Mouse (Mus musculus): ENCODE results near the gene Itfg1. TPM values are rescaled to one million over a fixed set of nuclear protein-coding genes. Genes with fewer than 3 reads are reported as not detected.
"Not testable (repeated sequence)": the region's sequence is repeated elsewhere in the genome, so short reads cannot be mapped to it uniquely, and the experiment has no call there.

Gene Itfg1
- polyA plus RNA-seq, 1 experiment from 2014 or later: 71.0 TPM

DNA sequence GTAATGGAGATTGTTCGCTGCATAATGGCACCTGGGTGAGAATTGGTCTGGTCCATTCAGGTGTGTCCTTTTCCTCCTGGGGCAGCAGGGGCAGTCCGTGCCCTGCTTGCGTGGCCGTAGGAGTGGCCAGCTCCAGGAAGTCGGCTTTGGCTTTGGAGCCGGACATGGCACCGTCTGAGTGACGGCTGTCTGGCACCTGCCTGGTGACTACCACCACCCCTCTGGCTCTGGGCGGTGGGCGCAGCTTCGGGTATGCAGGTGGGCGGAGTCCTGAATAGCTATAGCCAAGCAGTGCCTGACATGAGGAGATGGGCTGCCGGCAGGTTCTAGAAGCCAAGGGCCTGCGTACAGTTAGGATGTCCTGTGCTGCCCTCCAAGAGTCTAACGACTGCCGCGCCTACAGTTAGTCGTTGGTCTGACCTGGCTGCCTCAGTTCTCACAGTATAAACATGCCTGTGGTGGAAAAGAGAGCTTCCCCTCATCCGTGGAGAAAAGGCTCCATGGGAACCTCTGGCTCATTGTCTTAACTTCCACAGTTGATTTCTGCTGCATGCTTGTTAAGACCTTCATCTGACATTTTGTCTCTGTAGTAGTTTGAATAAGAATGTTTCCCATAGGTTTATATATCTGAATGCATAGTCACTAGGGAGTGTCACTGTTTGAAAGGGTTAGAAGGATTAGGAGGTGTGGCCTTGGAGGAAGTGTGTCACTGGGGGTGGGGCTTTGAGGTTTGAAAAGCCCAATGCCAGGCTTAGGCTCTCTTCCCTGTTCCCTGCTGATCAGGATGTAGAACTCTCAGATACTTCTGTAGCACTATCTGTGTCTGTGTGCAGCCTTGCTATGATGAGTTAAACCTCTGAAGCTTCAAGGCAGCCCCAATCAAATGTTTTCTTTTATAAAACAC is 13.8 kb upstream of the Itfg1 start:
- 87% methylated on average over 19 of the region's 19 CpGs for whole genome bisulfite sequencing
- ATAC-seq (ENCODE audit: insufficient read depth, low FRiP score): peak; percentile 37; the same call in 1 of the 2 replicates
- no peak overlapping the region for H3K27ac ChIP-seq (ENCODE audit: low read length)

GRCm38 (mm10) chr8:85845887-85846286 is 5.2 kb upstream of the Itfg1 start:
- Histone ChIP-seq H3K9ac (ENCODE audit: low read length) (no peak overlapping the region), H3K27me3 (ENCODE audit: control insufficient read depth, insufficient read depth, low read length) (no peaks in the 10 kb centered on the region), H3K4me2 (ENCODE audit: low read depth, low read length) (no peak overlapping the region), H3K4me3 (replicated peaks; ENCODE audit: low read length) (no peak overlapping the region), H3K4me1 (ENCODE audit: control insufficient read depth, insufficient read depth, low read length) (no peaks in the 10 kb centered on the region), H3K36me3 (ENCODE audit: control insufficient read depth, insufficient read depth, low read length) (no peaks in the 10 kb centered on the region), H3K27ac (ENCODE audit: low read length) (no peak overlapping the region), H3K9me3 (replicated peaks; ENCODE audit: control insufficient read depth, low read length) (no peaks in the 10 kb centered on the region)
- no peak for ATAC-seq (ENCODE audit: insufficient read depth, low FRiP score)

More for the DNA sequence above, 13.8 kb upstream of the Itfg1 start:
- H3K9me3 ChIP-seq (replicated peaks; ENCODE audit: control insufficient read depth, low read length): no peaks in the 10 kb centered on the region
- no peak overlapping the region for H3K4me2 ChIP-seq (ENCODE audit: low read depth, low read length)
- H3K4me1 ChIP-seq (ENCODE audit: control insufficient read depth, insufficient read depth, low read length): no peaks in the 10 kb centered on the region
- H3K27me3 ChIP-seq (ENCODE audit: control insufficient read depth, insufficient read depth, low read length): no peaks in the 10 kb centered on the region
- H3K4me3 ChIP-seq (replicated peaks; ENCODE audit: low read length): no peak overlapping the region
- H3K9ac ChIP-seq (ENCODE audit: low read length): no peak overlapping the region
- no peaks in the 10 kb centered on the region for H3K36me3 ChIP-seq (ENCODE audit: control insufficient read depth, insufficient read depth, low read length)

DNA sequence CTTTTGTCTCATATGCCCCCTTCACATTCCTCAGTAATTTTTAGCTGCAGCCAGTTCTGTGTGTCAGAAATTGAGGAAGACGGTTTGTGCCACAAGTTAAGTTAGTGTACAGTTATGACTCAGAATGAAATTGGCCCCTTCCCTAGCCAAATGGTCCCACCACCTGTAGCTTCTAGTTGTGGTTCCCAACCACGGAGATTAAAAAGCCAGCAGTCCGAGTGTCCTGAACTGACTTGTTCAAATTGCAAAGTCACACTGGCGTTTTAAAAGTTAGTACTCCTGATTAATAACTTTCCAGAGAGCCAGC is 721 bp upstream of the Itfg1 start:
- no peaks in the 10 kb centered on the region for H3K27me3 ChIP-seq (ENCODE audit: control insufficient read depth, insufficient read depth, low read length)
- no peak for ATAC-seq (ENCODE audit: insufficient read depth, low FRiP score)
- peaks cover 2% of the 10 kb centered on the region; the same call in 1 of the 2 replicates for H3K36me3 ChIP-seq (ENCODE audit: control insufficient read depth, insufficient read depth, low read length)
- H3K4me1 ChIP-seq (ENCODE audit: control insufficient read depth, insufficient read depth, low read length): peaks cover 9% of the 10 kb centered on the region
- peak overlapping the region; percentile 95 for H3K9ac ChIP-seq (ENCODE audit: low read length)
- H3K4me2 ChIP-seq (ENCODE audit: low read depth, low read length): peak overlapping the region; percentile 65
- H3K27ac ChIP-seq (ENCODE audit: low read length): peak overlapping the region; percentile 96
- WGBS: 3% methylated on average over 4 of the region's 4 CpGs
- peak overlapping the region; percentile 92 for H3K4me3 ChIP-seq (replicated peaks; ENCODE audit: low read length)
- H3K9me3 ChIP-seq (replicated peaks; ENCODE audit: control insufficient read depth, low read length): no peaks in the 10 kb centered on the region

- no peak; the same call in 1 of the 2 replicates for ATAC-seq (ENCODE audit: insufficient read depth, low FRiP score)
- Histone ChIP-seq H3K4me2 (ENCODE audit: low read depth, low read length) (peak overlapping the region; percentile 86), H3K27me3 (ENCODE audit: control insufficient read depth, insufficient read depth, low read length) (no peaks in the 10 kb centered on the region), H3K4me1 (ENCODE audit: control insufficient read depth, insufficient read depth, low read length) (peaks cover 9% of the 10 kb centered on the region), H3K9ac (ENCODE audit: low read length) (peak overlapping the region; percentile 95), H3K4me3 (replicated peaks; ENCODE audit: low read length) (peak overlapping the region; percentile 92), H3K36me3 (ENCODE audit: control insufficient read depth, insufficient read depth, low read length) (peaks cover 2% of the 10 kb centered on the region; the same call in 1 of the 2 replicates), H3K9me3 (replicated peaks; ENCODE audit: control insufficient read depth, low read length) (no peaks in the 10 kb centered on the region), H3K27ac (ENCODE audit: low read length) (peak overlapping the region; percentile 96)
- WGBS: under 1% methylated on average over 21 of the region's 21 CpGs
Measured at GRCm38 (mm10) chr8:85839916-85840656, 635 bp downstream of the Itfg1 start.

DNA sequence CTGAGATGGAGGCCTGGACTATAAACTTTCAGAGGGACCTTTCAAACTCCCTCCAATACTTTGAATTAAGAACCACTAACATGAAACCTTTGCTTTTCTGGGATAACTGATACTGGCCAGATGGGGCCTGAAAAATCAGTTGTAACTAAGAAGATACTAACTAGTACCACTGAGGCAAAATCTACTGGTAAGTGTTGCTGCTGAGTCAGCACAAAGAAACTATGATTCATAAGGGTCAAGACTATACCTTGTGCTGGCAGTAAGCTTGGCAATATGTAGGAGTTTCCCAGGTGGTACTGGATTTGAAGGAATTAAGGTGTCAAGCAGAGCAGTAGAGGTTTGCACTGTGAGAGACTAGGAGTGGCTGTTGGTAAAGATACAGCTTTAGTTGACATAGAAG is 27.1 kb downstream of the Itfg1 start:
- Histone ChIP-seq H3K9me3 (replicated peaks; ENCODE audit: control insufficient read depth, low read length) (no peaks in the 10 kb centered on the region), H3K9ac (ENCODE audit: low read length) (no peak overlapping the region), H3K4me2 (ENCODE audit: low read depth, low read length) (no peak overlapping the region), H3K36me3 (ENCODE audit: control insufficient read depth, insufficient read depth, low read length) (no peaks in the 10 kb centered on the region), H3K27ac (ENCODE audit: low read length) (no peak overlapping the region), H3K27me3 (ENCODE audit: control insufficient read depth, insufficient read depth, low read length) (no peaks in the 10 kb centered on the region), H3K4me3 (replicated peaks; ENCODE audit: low read length) (no peak overlapping the region), H3K4me1 (ENCODE audit: control insufficient read depth, insufficient read depth, low read length) (no peaks in the 10 kb centered on the region)
- no peak for ATAC-seq (ENCODE audit: insufficient read depth, low FRiP score)

DNA sequence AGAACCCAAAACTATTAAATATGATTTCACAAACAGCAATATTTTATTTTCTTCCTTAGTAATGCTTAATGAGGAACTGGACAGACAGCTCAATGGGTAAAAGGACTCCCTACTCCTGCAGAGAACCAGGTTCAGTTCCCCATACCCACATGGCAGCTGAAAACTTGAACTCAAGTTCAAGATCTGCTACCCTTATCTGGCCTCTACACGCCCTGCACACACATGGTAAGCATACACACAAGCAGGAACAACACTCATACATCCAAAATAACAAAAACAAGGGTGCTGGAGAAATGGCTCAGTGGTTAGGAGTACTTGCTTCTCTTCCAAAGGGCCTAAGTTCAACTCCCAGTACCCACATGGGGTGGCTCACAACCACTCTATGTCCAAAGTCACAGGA is 39.3 kb downstream of the Itfg1 start:
- no peaks in the 10 kb centered on the region for H3K4me1 ChIP-seq (ENCODE audit: control insufficient read depth, insufficient read depth, low read length)
- ATAC-seq (ENCODE audit: insufficient read depth, low FRiP score): no peak
- H3K4me2 ChIP-seq (ENCODE audit: low read depth, low read length): no peak overlapping the region
- H3K9me3 ChIP-seq (replicated peaks; ENCODE audit: control insufficient read depth, low read length): no peaks in the 10 kb centered on the region
- H3K27ac ChIP-seq (ENCODE audit: low read length): no peak overlapping the region
- WGBS: 89% methylated on average over 1 of the region's 1 CpGs
- no peak overlapping the region for H3K9ac ChIP-seq (ENCODE audit: low read length)
- H3K36me3 ChIP-seq (ENCODE audit: control insufficient read depth, insufficient read depth, low read length): no peaks in the 10 kb centered on the region
- no peak overlapping the region for H3K4me3 ChIP-seq (replicated peaks; ENCODE audit: low read length)
- no peaks in the 10 kb centered on the region for H3K27me3 ChIP-seq (ENCODE audit: control insufficient read depth, insufficient read depth, low read length)

DNA sequence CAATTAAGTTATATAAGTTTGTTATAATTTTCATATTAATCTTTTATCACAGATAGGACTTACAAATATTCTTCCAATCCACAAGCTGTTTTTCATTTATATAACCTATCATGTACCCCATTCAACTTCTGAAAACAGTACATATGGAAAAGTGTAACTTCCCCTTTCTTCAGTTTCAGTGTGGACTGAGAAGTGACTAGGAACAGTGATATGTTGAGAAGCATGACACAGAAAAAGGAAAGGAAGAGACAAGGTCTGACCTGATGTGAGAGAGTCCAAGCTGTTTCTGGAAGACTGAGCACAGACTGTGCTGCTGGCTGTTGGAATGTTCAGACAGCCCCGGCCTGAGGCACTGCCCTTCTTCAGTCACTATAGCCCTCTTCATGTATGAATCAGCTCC is 40.6 kb downstream of the Itfg1 start:
- WGBS: 93% methylated on average over 1 of the region's 1 CpGs

DNA sequence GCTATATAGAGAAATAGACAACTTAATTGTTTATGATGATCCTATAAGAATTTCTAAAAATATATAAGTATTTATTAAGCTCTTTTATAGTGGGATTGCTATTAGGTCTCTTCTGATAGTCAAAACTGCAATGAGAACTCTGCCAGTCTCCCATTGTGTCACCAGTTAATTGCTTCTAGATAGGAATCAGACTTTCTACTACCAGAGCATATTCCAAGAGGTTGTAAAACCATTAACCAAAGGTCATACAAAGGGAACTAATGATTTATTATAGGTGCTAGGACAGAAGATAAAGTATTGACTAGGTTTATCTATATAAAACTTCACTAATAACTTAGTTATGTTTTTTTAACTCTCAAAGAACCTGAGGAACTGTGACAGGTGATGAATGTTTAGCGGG is 44.3 kb downstream of the Itfg1 start:
- H3K27ac ChIP-seq (ENCODE audit: low read length); H3K4me1 ChIP-seq (ENCODE audit: control insufficient read depth, insufficient read depth, low read length); H3K27me3 ChIP-seq (ENCODE audit: control insufficient read depth, insufficient read depth, low read length); H3K9me3 ChIP-seq (replicated peaks; ENCODE audit: control insufficient read depth, low read length); H3K9ac ChIP-seq (ENCODE audit: low read length); H3K36me3 ChIP-seq (ENCODE audit: control insufficient read depth, insufficient read depth, low read length); H3K4me2 ChIP-seq (ENCODE audit: low read depth, low read length); H3K4me3 ChIP-seq (replicated peaks; ENCODE audit: low read length); ATAC-seq (ENCODE audit: insufficient read depth, low FRiP score): not testable (repeated sequence)
- WGBS: 79% methylated on average over 1 of the region's 1 CpGs

More for the DNA sequence above, 40.6 kb downstream of the Itfg1 start:
- H3K4me3 ChIP-seq (replicated peaks; ENCODE audit: low read length): no peak overlapping the region
- H3K4me1 ChIP-seq (ENCODE audit: control insufficient read depth, insufficient read depth, low read length): no peaks in the 10 kb centered on the region
- ATAC-seq (ENCODE audit: insufficient read depth, low FRiP score): no peak
- H3K9ac ChIP-seq (ENCODE audit: low read length): no peak overlapping the region
- H3K36me3 ChIP-seq (ENCODE audit: control insufficient read depth, insufficient read depth, low read length): no peaks in the 10 kb centered on the region
- H3K9me3 ChIP-seq (replicated peaks; ENCODE audit: control insufficient read depth, low read length): no peaks in the 10 kb centered on the region
- no peak overlapping the region for H3K27ac ChIP-seq (ENCODE audit: low read length)
- no peaks in the 10 kb centered on the region for H3K27me3 ChIP-seq (ENCODE audit: control insufficient read depth, insufficient read depth, low read length)
- H3K4me2 ChIP-seq (ENCODE audit: low read depth, low read length): no peak overlapping the region

DNA sequence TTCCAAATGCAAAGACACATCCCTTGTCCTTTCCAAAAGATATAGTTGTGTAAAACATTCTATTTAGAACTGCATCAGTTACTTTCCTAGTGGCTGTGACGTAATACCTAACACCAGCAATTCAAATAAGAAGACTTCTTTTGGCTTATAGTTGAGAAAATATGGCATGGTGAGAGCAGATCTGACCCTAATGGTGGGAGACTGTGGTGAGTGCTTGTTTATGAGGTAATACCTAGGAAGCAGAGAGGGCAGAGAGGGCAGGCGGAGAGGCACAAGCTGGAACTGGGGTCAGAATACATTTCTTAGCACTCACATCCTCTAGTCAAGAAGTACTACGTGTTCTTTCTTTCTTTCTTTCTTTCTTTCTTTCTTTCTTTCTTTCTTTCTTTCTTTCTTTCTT is 52.4 kb downstream of the Itfg1 start:
- Histone ChIP-seq H3K36me3 (ENCODE audit: control insufficient read depth, insufficient read depth, low read length) (no peaks in the 10 kb centered on the region), H3K9ac (ENCODE audit: low read length) (no peak overlapping the region), H3K9me3 (replicated peaks; ENCODE audit: control insufficient read depth, low read length) (no peaks in the 10 kb centered on the region), H3K4me2 (ENCODE audit: low read depth, low read length) (no peak overlapping the region), H3K4me1 (ENCODE audit: control insufficient read depth, insufficient read depth, low read length) (no peaks in the 10 kb centered on the region), H3K27ac (ENCODE audit: low read length) (no peak overlapping the region), H3K4me3 (replicated peaks; ENCODE audit: low read length) (no peak overlapping the region), H3K27me3 (ENCODE audit: control insufficient read depth, insufficient read depth, low read length) (no peaks in the 10 kb centered on the region)
- 95% methylated on average over 3 of the region's 3 CpGs for WGBS
- no peak for ATAC-seq (ENCODE audit: insufficient read depth, low FRiP score)
